Mouse (Mus musculus) 3T3-L1 (cell line): ENCODE results near the gene Arhgef40.

Experiments used
- DNase-seq: peaks from one replicate; pipeline ENCODE4 v3.0.0-alpha.2; 2015; ENCODE audit warnings: low read depth, low spot score

The Arhgef40 gene

GRCm38 (mm10) chr14:51984247-51985231 lies at the start of gene Arhgef40:
Gene Arhgef40, plus strand, starts transcription at chr14:51984719.
- DNase-seq: peak; percentile 72

- DNase-seq: no peak
Measured at GRCm38 (mm10) chr14:51939005-51939404, 45.5 kb upstream of the Arhgef40 start.

- DNase-seq: no peak
Measured at GRCm38 (mm10) chr14:51940944-51941560, 43.5 kb upstream of the Arhgef40 start.

- no peak for DNase-seq
Measured at GRCm38 (mm10) chr14:51941577-51941976, 42.9 kb upstream of the Arhgef40 start.

- no peak for DNase-seq
Measured at GRCm38 (mm10) chr14:51942236-51942635, 42.3 kb upstream of the Arhgef40 start.

- DNase-seq: no peak
Measured at GRCm38 (mm10) chr14:51943336-51943735, 41.2 kb upstream of the Arhgef40 start.

GRCm38 (mm10) chr14:51960316-51960715 lies 24.2 kb upstream of the Arhgef40 start:
- DNase-seq: peak; percentile 82

GRCm38 (mm10) chr14:51967400-51967799 lies 17.1 kb upstream of the Arhgef40 start:
- no peak for DNase-seq

GRCm38 (mm10) chr14:51979252-51979651 lies 5.3 kb upstream of the Arhgef40 start:
- no peak for DNase-seq

GRCm38 (mm10) chr14:51983251-51983650 lies 1.3 kb upstream of the Arhgef40 start:
- DNase-seq: peak; percentile 68

- DNase-seq: peak; percentile 22
Measured at GRCm38 (mm10) chr14:51983855-51984246, 668 bp upstream of the Arhgef40 start.

- peak; percentile 95 for DNase-seq
Measured at GRCm38 (mm10) chr14:51985301-51986152, 1.0 kb downstream of the Arhgef40 start.

- no peak for DNase-seq
Measured at GRCm38 (mm10) chr14:51986153-51986505, 1.6 kb downstream of the Arhgef40 start.

GRCm38 (mm10) chr14:51987177-51987576 lies 2.7 kb downstream of the Arhgef40 start:
- DNase-seq: peak; percentile 88

GRCm38 (mm10) chr14:51988731-51989130 lies 4.2 kb downstream of the Arhgef40 start:
- DNase-seq: peak; percentile 1

GRCm38 (mm10) chr14:51989461-51989970 lies 5.0 kb downstream of the Arhgef40 start:
- DNase-seq: peak; percentile 0

- DNase-seq: no peak
Measured at GRCm38 (mm10) chr14:51994453-51994852, 9.9 kb downstream of the Arhgef40 start.

GRCm38 (mm10) chr14:51995219-51995871 lies 10.8 kb downstream of the Arhgef40 start:
- DNase-seq: no peak

GRCm38 (mm10) chr14:51996231-51996841 lies 11.8 kb downstream of the Arhgef40 start:
- peak; percentile 55 for DNase-seq

GRCm38 (mm10) chr14:51996866-51997265 lies 12.3 kb downstream of the Arhgef40 start:
- DNase-seq: no peak

GRCm38 (mm10) chr14:51997483-51997882 lies 13.0 kb downstream of the Arhgef40 start:
- DNase-seq: no peak
